12 mouse cellular contexts compared by ENCODE assay signal in genomic region chr14:119832012-119832325, GRCm38 (mm10).
DNase-seq lines count a peak whose midpoint lies in the region; ATAC-seq and TF ChIP-seq lines count a peak whose summit lies in the region.
"Had no signal": no experiment of that assay in that cellular context is flagged by ENCODE, and none has a peak within 500 bp of the region (broad histone marks: within the 10 kb centered on the region; RNA-seq: fewer than 3 reads in every experiment).

No protein-coding gene starts in this region.

- H3K9ac ChIP-seq in heart, embryonic 16.5 days (ENCODE audit: low read length), result no peak overlapping the region
- H3K9ac ChIP-seq in neural tube, embryonic 11.5 days (ENCODE audit: low read length), result no peak overlapping the region
- no peak overlapping the region for H3K9ac ChIP-seq in hindbrain, postnatal 0 days (replicated peaks; ENCODE audit: low read length)
- H3K9ac ChIP-seq in neural tube, embryonic 14.5 days (replicated peaks; ENCODE audit: low read depth, low read length), result 0 out of 2 replicates have a peak overlapping the region, but pooled peaks have one; percentile 11
- H3K9ac ChIP-seq: liver, embryonic 12.5 days had no signal

- peak overlapping the region; percentile 57 for H3K4me2 ChIP-seq in heart, embryonic 16.5 days (ENCODE audit: low read depth, low read length)
- 0 out of 2 replicates have a peak overlapping the region, but pooled peaks have one; percentile 24 for H3K4me2 ChIP-seq in neural tube, embryonic 11.5 days (ENCODE audit: low read depth)
- H3K4me2 ChIP-seq in hindbrain, postnatal 0 days (ENCODE audit: low read depth, low read length), result peak overlapping the region; percentile 25
- H3K4me2 ChIP-seq in neural tube, embryonic 14.5 days (ENCODE audit: low read depth, low read length), result peak overlapping the region; percentile 36; the same call in 1 of the 2 replicates
- H3K4me2 ChIP-seq: liver, embryonic 12.5 days had no signal

- TF ChIP-seq CTCF in hindbrain, postnatal 0 days (IDR thresholded peaks at IDR 0.05; ENCODE audit: low read depth), result no peak

- H3K4me1 ChIP-seq in heart, embryonic 16.5 days (ENCODE audit: control insufficient read depth, insufficient read depth, low read length), result peaks cover 4% of the 10 kb centered on the region; the same call in 1 of the 2 replicates
- H3K4me1 ChIP-seq in neural tube, embryonic 11.5 days (ENCODE audit: control insufficient read depth, insufficient read depth, low read length), result no peaks in the 10 kb centered on the region
- peaks cover 4% of the 10 kb centered on the region; the same call in 1 of the 2 replicates for H3K4me1 ChIP-seq in hindbrain, postnatal 0 days (ENCODE audit: insufficient read depth, low read length)
- H3K4me1 ChIP-seq in neural tube, embryonic 14.5 days (ENCODE audit: control insufficient read depth, insufficient read depth, low read length), result peaks cover 15% of the 10 kb centered on the region
- H3K4me1 ChIP-seq: liver, embryonic 12.5 days had no signal

- no peak overlapping the region for H3K4me3 ChIP-seq in heart, embryonic 16.5 days (ENCODE audit: low read length)
- H3K4me3 ChIP-seq in neural tube, embryonic 11.5 days (ENCODE audit: low read depth, low read length), result no peak overlapping the region
- no peak overlapping the region for H3K4me3 ChIP-seq in hindbrain, postnatal 0 days (ENCODE audit: low read length)
- no peak overlapping the region for H3K4me3 ChIP-seq in neural tube, embryonic 14.5 days (ENCODE audit: low read depth, low read length)
- H3K4me3 ChIP-seq: liver, embryonic 12.5 days had no signal

- no peak overlapping the region for H3K27ac ChIP-seq in heart, embryonic 16.5 days (ENCODE audit: low read length)
- H3K27ac ChIP-seq in neural tube, embryonic 11.5 days (ENCODE audit: low read depth, low read length), result no peak overlapping the region
- no peak overlapping the region for H3K27ac ChIP-seq in hindbrain, postnatal 0 days
- peak overlapping the region; percentile 35; the same call in 1 of the 2 replicates for H3K27ac ChIP-seq in neural tube, embryonic 14.5 days (ENCODE audit: low read depth, low read length)
- H3K27ac ChIP-seq: liver, embryonic 12.5 days had no signal

- no peak for ATAC-seq in heart, embryonic 16.5 days (replicated peaks; ENCODE audit: extremely low read depth, insufficient read depth, low FRiP score)
- ATAC-seq in neural tube, embryonic 11.5 days (ENCODE audit: insufficient read depth, low FRiP score, low TSS enrichment), result no peak
- ATAC-seq in hindbrain, postnatal 0 days, result no peak
- ATAC-seq in neural tube, embryonic 14.5 days (ENCODE audit: low read depth), result no peak
- ATAC-seq: liver, embryonic 12.5 days had no signal

- no peaks in the 10 kb centered on the region for H3K9me3 ChIP-seq in heart, embryonic 16.5 days (replicated peaks; ENCODE audit: control insufficient read depth, low read length)
- H3K9me3 ChIP-seq in neural tube, embryonic 11.5 days (ENCODE audit: control insufficient read depth, low read length), result no peaks in the 10 kb centered on the region
- H3K9me3 ChIP-seq in hindbrain, postnatal 0 days (ENCODE audit: low read length), result no peaks in the 10 kb centered on the region
- no peaks in the 10 kb centered on the region for H3K9me3 ChIP-seq in neural tube, embryonic 14.5 days (ENCODE audit: control insufficient read depth, low read length)
- H3K9me3 ChIP-seq: liver, embryonic 12.5 days had no signal

- WGBS in heart, embryonic 16.5 days, result 75% methylated on average over 7 of the region's 7 CpGs
- 68% methylated on average over 7 of the region's 7 CpGs for WGBS in neural tube, embryonic 11.5 days
- 57% methylated on average over 7 of the region's 7 CpGs for WGBS in hindbrain, postnatal 0 days
- 36% methylated on average over 7 of the region's 7 CpGs for WGBS in neural tube, embryonic 14.5 days

- no peaks in the 10 kb centered on the region for H3K27me3 ChIP-seq in heart, embryonic 16.5 days (ENCODE audit: control insufficient read depth, insufficient read depth, low read length)
- no peaks in the 10 kb centered on the region for H3K27me3 ChIP-seq in neural tube, embryonic 11.5 days (ENCODE audit: control insufficient read depth, insufficient read depth, low read length)
- no peaks in the 10 kb centered on the region for H3K27me3 ChIP-seq in hindbrain, postnatal 0 days (ENCODE audit: insufficient read depth, low read length)
- H3K27me3 ChIP-seq in neural tube, embryonic 14.5 days (ENCODE audit: control insufficient read depth, insufficient read depth, low read length), result no peaks in the 10 kb centered on the region
- H3K27me3 ChIP-seq: liver, embryonic 12.5 days had no signal

- no peak for DNase-seq in heart, adult 8-10 months (ENCODE audit: low spot score)
- DNase-seq in neural tube, embryonic 11.5 days (ENCODE audit: low spot score), result no peak
- no peak for DNase-seq in neural tube, embryonic 10.5 days (ENCODE audit: extremely low spot score, low spot score)
- no peak for DNase-seq in hindbrain, postnatal 0 days (ENCODE audit: low spot score)
- DNase-seq in urinary bladder, postnatal 25 days (ENCODE audit: low spot score), result no peak
- DNase-seq in thymus, postnatal 25 days, result no peak
- DNase-seq: adrenal gland, postnatal 25 days; gastrocnemius, postnatal 25 days; thymus, adult 18-20 months had no signal

- H3K36me3 ChIP-seq in heart, embryonic 16.5 days (ENCODE audit: control insufficient read depth, insufficient read depth), result no peaks in the 10 kb centered on the region
- no peaks in the 10 kb centered on the region for H3K36me3 ChIP-seq in neural tube, embryonic 11.5 days (ENCODE audit: control insufficient read depth, insufficient read depth, low read length)
- no peaks in the 10 kb centered on the region for H3K36me3 ChIP-seq in hindbrain, postnatal 0 days (ENCODE audit: insufficient read depth, low read length)
- no peaks in the 10 kb centered on the region for H3K36me3 ChIP-seq in neural tube, embryonic 14.5 days (ENCODE audit: control insufficient read depth, insufficient read depth, low read length)
- H3K36me3 ChIP-seq: liver, embryonic 12.5 days had no signal
